Mouse (Mus musculus): ENCODE results near the gene Aicda. TPM values are rescaled to one million over a fixed set of nuclear protein-coding genes. Genes with fewer than 3 reads are reported as not detected.
A peak's percentile ranks its signal among the peaks of the same experiment; 100 is the strongest.
"Not testable (repeated sequence)": the region's sequence is repeated elsewhere in the genome, so short reads cannot be mapped to it uniquely, and the experiment has no call there.

The Aicda gene
- polyA plus RNA-seq, 1 experiment from 2014 or later = 0.33 TPM

- Histone ChIP-seq H3K9ac (ENCODE audit: low read depth, low read length) (peak overlapping the region; percentile 35; the same call in 1 of the 2 replicates), H3K36me3 (ENCODE audit: control insufficient read depth, insufficient read depth, low read length) (no peaks in the 10 kb centered on the region), H3K4me3 (ENCODE audit: low read length) (peak overlapping the region; percentile 23; the same call in 1 of the 2 replicates), H3K9me3 (ENCODE audit: control insufficient read depth, low read length) (no peaks in the 10 kb centered on the region), H3K27ac (ENCODE audit: low read depth, low read length) (no peak overlapping the region), H3K4me2 (ENCODE audit: low read length) (peak overlapping the region; percentile 53), H3K27me3 (replicated peaks; ENCODE audit: control insufficient read depth, insufficient read depth, low read length) (0 out of 2 replicates have a peak, but pooled peaks cover 3% of the 10 kb centered on the region), H3K4me1 (ENCODE audit: control insufficient read depth, insufficient read depth, low read depth, low read length) (peaks cover 4% of the 10 kb centered on the region)
- peak; percentile 69 for ATAC-seq
- 0% methylated on average over 6 of the region's 6 CpGs for WGBS
Measured at GRCm38 (mm10) chr6:122562463-122562862, 8.9 kb downstream of the Aicda start.

GRCm38 (mm10) chr6:122565070-122565784 is 11.6 kb downstream of the Aicda start:
- no peak overlapping the region for H3K4me2 ChIP-seq (ENCODE audit: low read length)
- H3K27me3 ChIP-seq (replicated peaks; ENCODE audit: control insufficient read depth, insufficient read depth, low read length) = 0 out of 2 replicates have a peak, but pooled peaks cover 3% of the 10 kb centered on the region
- H3K4me3 ChIP-seq (ENCODE audit: low read length) = no peak overlapping the region
- no peaks in the 10 kb centered on the region for H3K36me3 ChIP-seq (ENCODE audit: control insufficient read depth, insufficient read depth, low read length)
- no peak for ATAC-seq
- 97% methylated on average over 9 of the region's 9 CpGs for WGBS
- peaks cover 4% of the 10 kb centered on the region for H3K4me1 ChIP-seq (ENCODE audit: control insufficient read depth, insufficient read depth, low read depth, low read length)
- H3K9ac ChIP-seq (ENCODE audit: low read depth, low read length) = no peak overlapping the region
- no peak overlapping the region for H3K27ac ChIP-seq (ENCODE audit: low read depth, low read length)
- H3K9me3 ChIP-seq (ENCODE audit: control insufficient read depth, low read length) = no peaks in the 10 kb centered on the region

GRCm38 (mm10) chr6:122569113-122569512 is 15.5 kb downstream of the Aicda start:
- peak; percentile 42; the same call in 1 of the 2 replicates for ATAC-seq
- 49% methylated on average over 5 of the region's 5 CpGs for WGBS
- H3K9ac ChIP-seq (ENCODE audit: low read depth, low read length) = no peak overlapping the region
- H3K27me3 ChIP-seq (replicated peaks; ENCODE audit: control insufficient read depth, insufficient read depth, low read length) = no peaks in the 10 kb centered on the region
- no peak overlapping the region for H3K4me2 ChIP-seq (ENCODE audit: low read length)
- H3K4me3 ChIP-seq (ENCODE audit: low read length) = no peak overlapping the region
- no peaks in the 10 kb centered on the region for H3K9me3 ChIP-seq (ENCODE audit: control insufficient read depth, low read length)
- H3K36me3 ChIP-seq (ENCODE audit: control insufficient read depth, insufficient read depth, low read length) = no peaks in the 10 kb centered on the region
- no peak overlapping the region for H3K27ac ChIP-seq (ENCODE audit: low read depth, low read length)
- no peaks in the 10 kb centered on the region for H3K4me1 ChIP-seq (ENCODE audit: control insufficient read depth, insufficient read depth, low read depth, low read length)

- Histone ChIP-seq H3K27me3 (replicated peaks; ENCODE audit: control insufficient read depth, insufficient read depth, low read length) (no peaks in the 10 kb centered on the region), H3K4me2 (ENCODE audit: low read length) (no peak overlapping the region), H3K4me3 (ENCODE audit: low read length) (no peak overlapping the region), H3K27ac (ENCODE audit: low read depth, low read length) (no peak overlapping the region), H3K4me1 (ENCODE audit: control insufficient read depth, insufficient read depth, low read depth, low read length) (no peaks in the 10 kb centered on the region), H3K9me3 (ENCODE audit: control insufficient read depth, low read length) (no peaks in the 10 kb centered on the region), H3K36me3 (ENCODE audit: control insufficient read depth, insufficient read depth, low read length) (no peaks in the 10 kb centered on the region), H3K9ac (ENCODE audit: low read depth, low read length) (no peak overlapping the region)
- peak; percentile 52; the same call in 1 of the 2 replicates for ATAC-seq
- WGBS = 76% methylated on average over 1 of the region's 1 CpGs
Measured at GRCm38 (mm10) chr6:122569762-122570161, 16.2 kb downstream of the Aicda start.

GRCm38 (mm10) chr6:122570695-122571616 is 17.4 kb downstream of the Aicda start:
- WGBS = 73% methylated on average over 8 of the region's 8 CpGs
- no peak overlapping the region for H3K27ac ChIP-seq (ENCODE audit: low read depth, low read length)
- no peak for ATAC-seq
- no peaks in the 10 kb centered on the region for H3K9me3 ChIP-seq (ENCODE audit: control insufficient read depth, low read length)
- H3K4me3 ChIP-seq (ENCODE audit: low read length) = no peak overlapping the region
- no peaks in the 10 kb centered on the region for H3K27me3 ChIP-seq (replicated peaks; ENCODE audit: control insufficient read depth, insufficient read depth, low read length)
- no peak overlapping the region for H3K9ac ChIP-seq (ENCODE audit: low read depth, low read length)
- no peak overlapping the region for H3K4me2 ChIP-seq (ENCODE audit: low read length)
- H3K36me3 ChIP-seq (ENCODE audit: control insufficient read depth, insufficient read depth, low read length) = no peaks in the 10 kb centered on the region
- no peaks in the 10 kb centered on the region for H3K4me1 ChIP-seq (ENCODE audit: control insufficient read depth, insufficient read depth, low read depth, low read length)

GRCm38 (mm10) chr6:122571617-122571959 is 18.0 kb downstream of the Aicda start:
- no peaks in the 10 kb centered on the region for H3K4me1 ChIP-seq (ENCODE audit: control insufficient read depth, insufficient read depth, low read depth, low read length)
- no peaks in the 10 kb centered on the region for H3K36me3 ChIP-seq (ENCODE audit: control insufficient read depth, insufficient read depth, low read length)
- H3K27me3 ChIP-seq (replicated peaks; ENCODE audit: control insufficient read depth, insufficient read depth, low read length) = no peaks in the 10 kb centered on the region
- no peak overlapping the region for H3K27ac ChIP-seq (ENCODE audit: low read depth, low read length)
- WGBS = 88% methylated on average over 3 of the region's 3 CpGs
- no peak for ATAC-seq
- H3K4me3 ChIP-seq (ENCODE audit: low read length) = no peak overlapping the region
- no peaks in the 10 kb centered on the region for H3K9me3 ChIP-seq (ENCODE audit: control insufficient read depth, low read length)
- no peak overlapping the region for H3K9ac ChIP-seq (ENCODE audit: low read depth, low read length)
- no peak overlapping the region for H3K4me2 ChIP-seq (ENCODE audit: low read length)

- 96% methylated on average over 1 of the region's 1 CpGs for WGBS
- not testable (repeated sequence) for H3K27me3 ChIP-seq (replicated peaks; ENCODE audit: control insufficient read depth, insufficient read depth, low read length); H3K27ac ChIP-seq (ENCODE audit: low read depth, low read length); ATAC-seq; H3K4me2 ChIP-seq (ENCODE audit: low read length); H3K4me1 ChIP-seq (ENCODE audit: control insufficient read depth, insufficient read depth, low read depth, low read length); H3K9ac ChIP-seq (ENCODE audit: low read depth, low read length); H3K4me3 ChIP-seq (ENCODE audit: low read length); H3K9me3 ChIP-seq (ENCODE audit: control insufficient read depth, low read length); H3K36me3 ChIP-seq (ENCODE audit: control insufficient read depth, insufficient read depth, low read length)
Measured at GRCm38 (mm10) chr6:122575037-122575436, 21.4 kb downstream of the Aicda start.

DNA sequence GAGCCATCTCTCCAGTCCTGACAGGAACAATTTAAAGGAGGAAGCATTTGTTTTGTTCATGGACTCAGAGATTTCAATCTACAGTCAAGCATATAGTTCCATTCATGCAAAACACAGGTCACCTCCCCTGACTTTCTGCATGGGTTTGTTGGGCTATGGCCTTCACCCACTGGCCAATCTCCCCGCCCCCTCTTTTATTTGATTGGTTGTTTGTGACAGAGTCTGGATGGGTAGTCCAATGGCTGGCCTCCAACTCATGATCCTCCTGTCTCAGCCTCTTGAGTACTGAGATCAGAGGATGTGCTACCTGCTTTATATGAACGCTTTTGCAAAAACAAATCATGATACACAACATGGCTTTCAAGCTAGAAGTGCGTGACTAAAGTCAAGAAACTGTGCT is 23.4 kb downstream of the Aicda start:
- H3K27me3 ChIP-seq (replicated peaks; ENCODE audit: control insufficient read depth, insufficient read depth, low read length) = no peaks in the 10 kb centered on the region
- no peak for ATAC-seq
- H3K4me2 ChIP-seq (ENCODE audit: low read length) = no peak overlapping the region
- no peak overlapping the region for H3K27ac ChIP-seq (ENCODE audit: low read depth, low read length)
- no peak overlapping the region for H3K9ac ChIP-seq (ENCODE audit: low read depth, low read length)
- WGBS = 88% methylated on average over 3 of the region's 3 CpGs
- H3K4me3 ChIP-seq (ENCODE audit: low read length) = no peak overlapping the region
- H3K9me3 ChIP-seq (ENCODE audit: control insufficient read depth, low read length) = no peaks in the 10 kb centered on the region
- H3K36me3 ChIP-seq (ENCODE audit: control insufficient read depth, insufficient read depth, low read length) = no peaks in the 10 kb centered on the region
- H3K4me1 ChIP-seq (ENCODE audit: control insufficient read depth, insufficient read depth, low read depth, low read length) = no peaks in the 10 kb centered on the region

- H3K9ac ChIP-seq (ENCODE audit: low read depth, low read length) = no peak overlapping the region
- H3K4me2 ChIP-seq (ENCODE audit: low read length) = no peak overlapping the region
- no peaks in the 10 kb centered on the region for H3K36me3 ChIP-seq (ENCODE audit: control insufficient read depth, insufficient read depth, low read length)
- 85% methylated on average over 1 of the region's 1 CpGs for WGBS
- no peak overlapping the region for H3K27ac ChIP-seq (ENCODE audit: low read depth, low read length)
- H3K27me3 ChIP-seq (replicated peaks; ENCODE audit: control insufficient read depth, insufficient read depth, low read length) = no peaks in the 10 kb centered on the region
- H3K9me3 ChIP-seq (ENCODE audit: control insufficient read depth, low read length) = no peaks in the 10 kb centered on the region
- no peak for ATAC-seq
- H3K4me3 ChIP-seq (ENCODE audit: low read length) = no peak overlapping the region
- no peaks in the 10 kb centered on the region for H3K4me1 ChIP-seq (ENCODE audit: control insufficient read depth, insufficient read depth, low read depth, low read length)
Measured at GRCm38 (mm10) chr6:122579086-122579485, 25.5 kb downstream of the Aicda start.

Measured in hindbrain, embryonic 16.5 days (tissue).